Mouse (Mus musculus): Measurements from ENCODE around the gene Ankrd34b.

The Ankrd34b gene

GRCm38 (mm10) chr13:92425758-92426264 lies at the start of gene Ankrd34b:
Gene Ankrd34b (plus strand): TSS chr13:92425896.
- DNase-seq, result peak; percentile 49

GRCm38 (mm10) chr13:92387367-92387766 lies 38.3 kb upstream of the Ankrd34b start:
- DNase-seq, result no peak

- DNase-seq, result no peak
Observed at GRCm38 (mm10) chr13:92393047-92393661, 32.5 kb upstream of the Ankrd34b start.

- DNase-seq, result no peak
Observed at GRCm38 (mm10) chr13:92398491-92399384, 27.0 kb upstream of the Ankrd34b start.

- DNase-seq, result no peak
Observed at GRCm38 (mm10) chr13:92402063-92402462, 23.6 kb upstream of the Ankrd34b start.

- DNase-seq, result no peak
Observed at GRCm38 (mm10) chr13:92403496-92403895, 22.2 kb upstream of the Ankrd34b start.

DNA sequence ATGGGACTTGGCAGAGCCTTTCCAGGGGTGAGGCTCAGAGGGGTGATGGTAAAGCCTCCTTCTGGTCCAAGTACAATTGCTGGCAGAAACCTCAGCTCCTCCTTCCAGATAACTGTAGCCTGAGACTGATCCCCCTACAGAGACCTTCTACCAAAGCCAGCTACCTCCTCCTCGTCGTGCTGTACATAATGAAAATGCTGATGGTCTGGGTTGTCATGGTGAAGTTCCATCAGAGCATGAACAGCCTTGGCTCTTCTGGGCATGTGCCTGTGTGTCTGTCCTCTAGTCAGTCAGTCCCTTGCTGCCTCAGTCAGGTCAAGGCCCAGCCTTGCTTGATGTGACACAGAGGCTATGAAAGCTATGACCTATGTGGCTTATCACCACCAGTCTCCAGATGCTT lies 15.2 kb upstream of the Ankrd34b start:
- no peak for DNase-seq

DNA sequence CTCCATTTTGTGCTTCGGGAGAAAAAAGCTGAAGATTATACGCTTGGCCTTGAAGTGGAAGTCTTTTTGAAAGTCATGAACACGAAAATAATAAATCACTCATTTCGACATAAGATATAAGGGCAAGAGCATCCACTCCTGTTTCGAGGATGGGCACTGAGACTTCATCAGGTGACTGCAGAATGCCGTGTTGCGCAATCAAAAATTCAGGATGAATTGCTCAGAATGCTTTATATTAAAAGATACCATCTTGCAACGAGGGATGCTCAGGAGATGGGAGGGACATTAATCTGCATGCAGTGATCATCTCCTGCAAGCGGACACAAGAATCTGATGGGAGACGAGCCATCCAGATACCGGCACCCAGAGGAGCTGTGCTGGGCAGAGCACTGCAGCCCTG lies 6.1 kb upstream of the Ankrd34b start:
- no peak for DNase-seq

- no peak for DNase-seq
Observed at GRCm38 (mm10) chr13:92423711-92424110, 2.0 kb upstream of the Ankrd34b start.

GRCm38 (mm10) chr13:92426294-92427051 lies 777 bp downstream of the Ankrd34b start:
- peak; percentile 6 for DNase-seq

GRCm38 (mm10) chr13:92427351-92427855 lies 1.7 kb downstream of the Ankrd34b start:
- no peak for DNase-seq

DNA sequence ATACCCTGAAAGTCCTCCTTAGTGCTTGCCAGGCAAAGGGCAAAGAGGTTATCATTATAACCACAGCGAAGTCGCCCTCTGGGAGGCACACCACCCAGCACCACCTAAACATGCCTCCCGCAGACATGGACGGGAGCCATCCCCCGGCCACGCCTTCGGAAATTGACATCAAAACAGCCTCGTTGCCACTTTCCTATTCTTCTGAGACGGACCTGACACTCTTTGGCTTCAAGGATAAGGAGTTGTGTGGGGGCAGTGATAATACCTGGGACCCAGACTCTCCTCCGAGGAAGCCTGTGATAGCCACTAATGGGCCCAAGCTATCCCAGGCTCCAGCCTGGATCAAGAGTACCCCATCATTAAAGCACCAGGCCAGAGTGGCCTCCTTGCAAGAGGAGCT lies 13.0 kb downstream of the Ankrd34b start:
- no peak for DNase-seq

- no peak for DNase-seq
Observed at GRCm38 (mm10) chr13:92440286-92440685, 14.6 kb downstream of the Ankrd34b start.

GRCm38 (mm10) chr13:92446872-92447271 lies 21.2 kb downstream of the Ankrd34b start:
- no peak for DNase-seq

DNA sequence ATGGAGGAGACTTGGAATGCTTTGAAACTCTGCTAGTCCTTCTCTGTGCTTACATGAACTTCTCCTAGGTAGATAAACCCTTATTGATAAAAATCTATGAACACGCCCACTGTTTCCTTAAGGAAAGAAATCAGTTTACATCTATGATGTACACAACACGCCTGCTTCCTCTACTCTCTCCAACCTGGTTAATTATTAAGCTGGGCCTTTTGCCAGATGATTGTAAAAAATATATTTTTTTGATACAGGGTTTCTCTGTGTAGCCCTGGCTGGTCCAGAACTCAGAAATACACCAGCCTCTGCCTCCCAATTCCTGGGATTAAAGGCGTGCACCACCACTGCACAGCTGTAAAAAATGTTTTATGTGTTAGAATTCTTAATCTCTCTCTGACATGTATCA lies 39.0 kb downstream of the Ankrd34b start:
- no peak for DNase-seq

- no peak for DNase-seq
Observed at GRCm38 (mm10) chr13:92467891-92468290, 42.2 kb downstream of the Ankrd34b start.

- DNase-seq, result no peak
Observed at GRCm38 (mm10) chr13:92469381-92469780, 43.7 kb downstream of the Ankrd34b start.

DNA sequence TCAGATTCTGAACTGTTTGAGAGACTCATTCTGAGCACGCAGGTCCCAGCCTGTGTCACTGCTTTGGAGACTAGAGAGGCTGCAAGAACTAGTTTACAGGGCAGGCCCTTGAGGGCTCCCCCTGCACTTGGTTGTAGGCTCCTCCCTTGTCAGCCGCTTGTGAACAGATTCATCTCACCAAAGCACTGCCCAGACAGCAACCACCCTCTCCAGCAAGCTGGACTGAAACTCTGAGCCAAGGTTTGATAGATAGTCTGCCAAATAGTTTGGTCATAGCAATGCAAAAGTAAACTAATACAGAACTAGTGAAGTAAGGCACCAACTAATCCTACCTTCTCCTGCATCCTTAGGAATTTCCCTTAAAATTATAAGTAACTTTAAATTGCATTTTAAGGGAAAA lies 44.5 kb downstream of the Ankrd34b start:
- no peak for DNase-seq

DNA sequence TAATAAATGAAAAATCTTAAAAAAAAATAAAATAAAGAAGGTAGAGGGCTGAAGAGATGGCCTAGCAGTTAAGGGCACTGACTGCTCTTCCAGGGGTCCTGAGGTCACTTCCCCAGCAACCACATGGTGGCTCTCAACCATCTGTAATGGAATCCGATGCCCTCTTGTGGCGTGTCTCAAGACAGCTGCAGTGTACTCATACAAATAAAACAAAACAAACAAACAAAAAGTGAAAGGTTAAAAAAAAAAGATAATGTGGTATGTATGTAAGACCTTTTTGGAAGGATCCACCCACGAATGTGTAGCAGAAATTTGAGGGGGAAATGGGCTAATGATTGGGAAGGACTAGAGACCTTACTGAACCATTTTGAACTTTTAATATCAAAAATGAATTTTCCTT lies 57.7 kb downstream of the Ankrd34b start:
- DNase-seq, result peak; percentile 70

DNA sequence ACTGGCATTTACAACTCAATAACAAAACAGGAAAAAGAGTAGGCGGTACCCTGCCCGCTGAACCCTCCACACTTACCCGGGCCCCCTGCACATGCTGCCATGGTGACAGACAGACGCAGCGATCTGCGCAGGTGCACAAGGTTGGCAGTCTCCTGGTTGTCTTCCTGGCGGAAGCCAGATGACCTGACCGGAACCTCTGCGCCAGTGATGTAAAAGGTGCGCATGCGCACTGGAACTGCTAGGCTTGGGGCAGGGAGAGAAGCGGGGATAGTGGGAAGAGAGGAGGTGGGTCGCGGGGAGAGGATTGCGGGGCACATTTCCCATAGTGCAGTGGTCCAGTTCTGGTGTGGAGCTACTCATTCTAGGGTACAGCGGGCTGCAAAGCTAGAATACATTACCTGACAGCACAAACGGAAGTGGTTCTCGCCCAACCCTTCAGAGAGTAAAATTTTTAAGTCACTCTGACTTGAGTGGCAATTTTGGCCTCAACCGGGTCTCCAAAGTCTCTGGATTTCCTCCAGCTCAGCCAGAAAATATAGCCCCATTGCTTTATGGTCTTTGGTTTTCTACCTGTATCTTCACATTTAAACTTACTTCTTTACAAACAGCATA lies 58.3 kb downstream of the Ankrd34b start, which contains the start of gene Fam151b:
Gene Fam151b (minus strand): TSS at position 164 of the 612 bp plus-strand sequence.
- DNase-seq, result peak; percentile 96

GRCm38 (mm10) chr13:92490817-92491216 lies 65.1 kb downstream of the Ankrd34b start:
- no peak for DNase-seq

All from thymus, postnatal 14 days (tissue).